Mouse (Mus musculus) sigmoid colon, adult 10 weeks (tissue): ENCODE measurements around the gene Clcn7. TPM values are rescaled to one million over a fixed set of nuclear protein-coding genes. Genes with fewer than 3 reads are reported as not detected.

Experiments
- polyA plus RNA-seq: library from polyadenylated mRNA; stranded (reverse); fragments of 350-450 nt; fragmentation: Illumina TruSeq; extraction: RNeasy Lipid Tissue Mini Kit (QIAGEN cat#74804); gene quantifications from one replicate; pipeline ENCODE4 v1.2.3, GENCODE M21; 2014; ENCODE audit warnings: low read depth, low replicate concordance

The Clcn7 gene
- polyA plus RNA-seq = 4.3 TPM

DNA sequence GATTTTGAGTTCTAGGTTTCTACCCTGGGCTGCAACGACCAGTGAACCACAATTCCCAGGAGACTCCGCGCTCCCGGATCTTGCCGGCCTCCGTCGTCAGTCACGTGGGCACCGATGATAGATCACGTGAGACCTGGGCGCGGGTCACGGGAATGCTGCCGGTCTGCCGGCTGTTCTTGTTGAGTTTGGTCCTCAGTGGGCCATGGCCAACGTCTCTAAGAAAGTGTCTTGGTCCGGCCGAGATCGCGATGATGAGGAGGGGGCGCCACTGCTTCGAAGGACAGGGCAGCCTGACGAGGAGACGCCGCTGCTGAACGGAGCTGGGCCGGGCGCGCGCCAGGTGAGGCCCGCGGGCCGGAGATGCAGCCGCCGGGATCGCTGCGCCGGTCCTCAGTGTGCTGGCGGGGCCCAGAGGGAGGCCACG lies at the start of gene Clcn7:
Gene Clcn7, plus strand, starts transcription at position 117 of the 424 bp plus-strand sequence.

DNA sequence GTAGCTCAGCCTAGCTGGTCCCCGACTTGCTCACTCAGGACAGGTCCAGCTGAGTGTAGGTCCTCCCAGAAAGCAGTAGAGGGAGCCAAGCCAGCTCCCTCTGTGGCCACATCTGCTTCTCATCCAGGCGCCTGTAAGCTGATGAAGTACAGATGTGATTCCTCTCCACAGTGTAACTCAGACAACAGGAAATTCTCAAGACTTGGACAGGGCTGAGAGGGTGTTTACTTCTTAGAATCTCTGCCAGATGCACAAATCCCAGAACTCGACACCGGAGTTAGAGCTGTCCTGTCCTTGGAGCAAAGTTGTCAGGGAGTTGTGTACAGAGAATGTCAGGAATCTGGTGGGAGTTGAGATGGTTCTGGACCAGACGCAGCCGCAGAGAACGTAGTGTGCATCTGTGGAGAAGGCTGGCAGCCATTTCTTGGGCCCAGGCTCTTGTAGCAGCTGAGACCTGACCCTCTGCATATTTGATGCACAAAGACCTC lies 49.7 kb upstream of the Clcn7 start, which contains the start of gene Tmem204:
Gene Tmem204, minus strand, starts transcription at position 148 of the 488 bp plus-strand sequence.

DNA sequence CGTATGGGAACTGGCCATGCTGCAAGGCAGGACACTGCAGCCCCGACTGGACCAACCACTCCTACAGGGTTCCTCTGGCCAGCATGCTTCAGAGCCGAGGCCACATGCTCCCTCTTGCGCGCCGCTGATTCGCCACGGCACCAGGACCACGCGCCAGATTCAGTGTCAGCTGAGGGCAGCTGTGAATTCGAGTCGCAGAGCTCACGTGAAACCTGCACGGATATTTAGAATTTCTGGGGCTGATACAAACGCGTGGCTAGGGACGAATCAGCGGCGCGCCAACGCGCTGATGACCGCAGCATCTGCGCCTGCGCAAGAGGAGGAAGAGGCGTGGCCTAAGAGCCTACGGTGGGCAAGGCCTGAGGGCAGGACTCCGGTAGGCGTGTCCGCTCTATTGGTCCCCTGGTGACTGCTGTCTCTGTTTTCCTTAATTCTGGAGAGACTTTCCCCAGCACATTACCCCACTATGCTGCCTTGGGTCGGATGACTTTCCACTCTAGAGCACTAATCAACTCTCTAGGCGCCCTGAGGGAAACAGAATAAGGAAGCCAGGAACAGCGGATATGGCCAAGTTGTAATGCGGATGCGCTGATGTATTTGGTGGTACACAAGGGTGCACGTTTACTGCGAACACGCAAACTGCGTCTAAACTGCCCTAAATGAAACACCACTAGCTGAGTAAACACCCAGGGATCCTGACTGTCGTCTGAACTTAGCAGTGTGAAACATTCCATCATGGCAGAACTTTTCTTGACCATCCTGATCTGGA lies 17.3 kb upstream of the Clcn7 start, which contains the start of gene Telo2:
Gene Telo2, minus strand, starts transcription at position 304 of the 769 bp plus-strand sequence.

DNA sequence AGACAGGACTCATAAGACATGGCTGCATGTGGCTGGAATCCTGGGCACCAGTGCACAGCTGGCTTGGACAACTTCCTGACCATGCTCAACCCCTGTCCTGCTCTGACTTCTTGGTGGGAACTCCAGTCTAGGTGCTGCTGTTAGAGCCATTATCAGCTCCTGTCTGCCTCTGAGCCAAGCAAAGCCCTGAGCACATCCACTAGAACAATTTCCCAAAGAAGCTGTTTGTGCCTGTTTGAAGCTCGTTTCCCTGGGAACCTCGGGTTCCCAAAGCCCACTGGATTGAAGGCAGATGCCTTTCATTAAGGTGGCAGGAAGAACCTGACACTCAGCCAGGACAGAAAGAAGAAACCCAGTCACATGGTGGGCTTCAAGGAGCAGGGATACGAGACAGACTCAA lies 12.8 kb upstream of the Clcn7 start, which contains the start of gene Ptx4:
Gene Ptx4, plus strand, starts transcription at position 355 of the 400 bp plus-strand sequence.

DNA sequence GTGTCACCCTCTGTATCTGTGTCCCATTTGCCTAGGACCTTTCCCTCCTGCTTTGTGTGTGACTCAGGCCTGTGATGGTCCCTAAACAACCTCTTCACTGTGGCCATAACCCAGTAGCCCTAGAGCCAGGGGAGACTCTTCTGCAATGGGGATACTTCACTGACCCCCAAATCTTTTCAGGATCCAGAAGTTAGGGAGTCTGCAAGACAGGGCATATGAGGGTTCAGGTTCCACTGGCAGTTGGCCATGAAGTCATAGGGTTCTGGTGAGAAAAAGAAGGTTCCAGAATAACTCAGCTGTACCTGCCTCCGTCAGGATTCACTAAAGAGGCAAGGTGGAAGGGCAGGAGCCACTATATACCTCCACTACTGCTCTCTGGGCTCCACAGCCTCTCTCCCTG lies 29.0 kb downstream of the Clcn7 start, which contains the start of gene Ccdc154:
Gene Ccdc154, plus strand, starts transcription at position 301 of the 400 bp plus-strand sequence.

DNA sequence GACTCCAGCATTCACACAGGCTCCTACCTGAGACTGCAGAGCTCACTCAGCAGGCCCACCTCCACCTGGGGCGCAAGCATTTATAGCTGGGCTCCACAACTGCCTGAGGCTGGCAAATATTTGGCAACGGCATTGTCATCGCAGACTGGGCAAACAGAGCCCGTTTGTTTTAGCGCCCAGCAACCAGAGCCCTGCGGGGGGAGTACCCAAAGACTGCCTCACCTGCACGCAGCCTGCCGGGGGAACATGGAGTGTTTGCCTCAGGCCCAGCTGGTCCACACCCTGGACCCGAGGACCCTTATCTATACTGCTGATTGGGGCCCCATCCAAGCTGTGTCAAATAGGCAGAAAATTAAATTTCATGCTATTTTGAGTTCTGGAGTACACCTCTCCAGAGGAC lies 42.2 kb downstream of the Clcn7 start, which contains the start of gene Gm38655:
Gene Gm38655, minus strand, starts transcription at position 61 of the 400 bp plus-strand sequence.

DNA sequence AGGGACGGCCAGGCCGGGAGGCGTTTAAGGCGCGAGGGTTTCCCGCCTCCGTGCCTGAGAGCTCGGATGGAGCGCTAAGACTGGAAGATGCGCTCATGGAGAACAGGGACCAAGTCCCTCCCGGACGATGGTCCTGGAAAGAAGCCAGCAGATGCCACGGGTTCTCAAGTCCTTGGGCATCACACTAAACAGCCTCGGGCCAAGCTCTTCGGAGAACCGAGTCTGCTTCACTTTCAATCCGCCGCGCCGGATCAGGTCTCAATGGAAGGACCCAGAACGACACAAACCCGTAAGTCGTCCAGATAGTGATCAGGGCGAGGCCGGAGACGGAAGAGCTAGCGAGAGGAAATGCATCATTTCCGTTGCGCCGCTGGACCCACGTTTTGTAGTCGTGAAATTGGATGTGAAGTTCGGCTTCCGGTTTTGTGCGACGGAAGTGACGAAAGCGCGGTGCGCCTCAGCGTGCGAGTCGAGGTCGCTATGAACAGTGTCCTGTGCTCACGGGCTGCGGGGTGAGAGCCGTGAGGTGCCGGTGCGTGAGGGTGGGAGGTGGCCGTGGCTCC lies 51.0 kb downstream of the Clcn7 start, which contains the start of gene BC003965:
Gene BC003965, plus strand, starts transcription at position 426 of the 563 bp plus-strand sequence.

DNA sequence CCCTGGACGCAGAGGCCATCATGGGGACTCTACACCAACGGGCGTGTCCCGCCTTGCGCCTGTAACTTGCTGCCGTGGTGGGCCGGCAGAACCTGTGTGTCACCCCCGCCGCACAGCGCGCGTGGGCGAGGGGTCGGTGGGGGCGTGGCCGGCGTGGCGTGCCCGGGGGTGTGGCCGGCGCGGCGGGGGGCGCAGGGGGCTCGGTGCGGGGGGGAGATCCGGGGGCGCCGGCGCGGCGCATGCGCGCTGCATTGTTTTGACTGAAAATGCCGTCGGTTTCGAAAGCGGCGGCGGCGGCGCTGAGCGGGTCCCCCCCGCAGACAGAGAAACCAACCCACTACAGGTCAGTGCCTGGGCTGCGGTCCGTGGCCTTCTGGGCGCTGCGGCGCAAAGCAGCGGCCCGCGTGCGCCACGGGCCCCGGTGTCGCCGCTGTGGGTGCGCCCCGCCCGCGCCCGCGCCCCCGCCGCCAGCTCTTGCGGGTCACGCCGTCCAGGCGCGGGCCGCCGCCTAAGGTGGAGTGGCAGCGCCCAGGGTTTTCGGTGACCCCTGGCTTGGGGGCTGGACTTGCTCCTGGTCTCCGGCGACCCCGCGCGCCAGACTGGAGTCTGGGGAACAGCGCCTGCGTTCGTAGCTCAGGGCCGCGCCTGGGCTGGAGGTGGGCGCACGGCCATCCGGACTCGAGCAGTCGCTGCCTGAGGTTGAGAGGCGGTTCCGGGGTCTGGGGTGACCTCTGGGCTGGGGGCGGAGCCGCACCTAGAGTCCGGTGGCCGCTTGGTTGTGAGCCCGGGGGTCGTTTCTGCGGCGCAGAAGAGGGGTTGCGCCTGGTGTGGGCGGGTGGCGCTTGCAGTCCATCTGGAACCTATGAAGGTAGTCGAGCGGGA lies 55.2 kb downstream of the Clcn7 start, which contains the start of gene Unkl:
Gene Unkl, plus strand, starts transcription at position 248 of the 882 bp plus-strand sequence.

Other genes starting within 250 kb of the Clcn7 start
- 2.7 TPM for gene Nubp2, start 247.0 kb upstream of the Clcn7 start, polyA plus RNA-seq
- gene Spsb3, start 246.7 kb upstream of the Clcn7 start, polyA plus RNA-seq = not detected
- 2.0 TPM for gene Eme2, start 238.3 kb upstream of the Clcn7 start, polyA plus RNA-seq
- gene Mrps34, start 238.3 kb upstream of the Clcn7 start, polyA plus RNA-seq = 1.8 TPM
- 1.0 TPM for gene Nme3, start 236.9 kb upstream of the Clcn7 start, polyA plus RNA-seq
- 7.2 TPM for gene Mapk8ip3, start 196.4 kb upstream of the Clcn7 start, polyA plus RNA-seq
- gene Jpt2, start 172.7 kb upstream of the Clcn7 start, polyA plus RNA-seq = 62.0 TPM
- 12.3 TPM for gene Cramp1l, start 117.6 kb upstream of the Clcn7 start, polyA plus RNA-seq
- 8.1 TPM for gene Ift140, start 117.3 kb upstream of the Clcn7 start, polyA plus RNA-seq
- gene Tmem204, start 49.8 kb upstream of the Clcn7 start, polyA plus RNA-seq = 2.8 TPM
- 3.0 TPM for gene Telo2, start 17.4 kb upstream of the Clcn7 start, polyA plus RNA-seq
- gene Ptx4, start 12.6 kb upstream of the Clcn7 start, polyA plus RNA-seq = not detected
- not detected for gene Ccdc154, start 29.1 kb downstream of the Clcn7 start, polyA plus RNA-seq
- not detected for gene Gm38655, start 42.1 kb downstream of the Clcn7 start, polyA plus RNA-seq
- gene BC003965, start 51.2 kb downstream of the Clcn7 start, polyA plus RNA-seq = 19.8 TPM
- gene Unkl, start 55.0 kb downstream of the Clcn7 start, polyA plus RNA-seq = 14.3 TPM
- 10.1 TPM for gene Gnptg, start 106.7 kb downstream of the Clcn7 start, polyA plus RNA-seq
- gene Tsr3, start 106.8 kb downstream of the Clcn7 start, polyA plus RNA-seq = 3.8 TPM
- gene Baiap3, start 123.0 kb downstream of the Clcn7 start, polyA plus RNA-seq = not detected
- gene Ube2i, start 141.2 kb downstream of the Clcn7 start, polyA plus RNA-seq = 216 TPM
- gene Prss34, start 165.0 kb downstream of the Clcn7 start, polyA plus RNA-seq = not detected
- gene Prss28, start 175.3 kb downstream of the Clcn7 start, polyA plus RNA-seq = not detected
- not detected for gene Prss29, start 185.3 kb downstream of the Clcn7 start, polyA plus RNA-seq
- gene Tpsab1, start 212.2 kb downstream of the Clcn7 start, polyA plus RNA-seq = not detected
- not detected for gene Tpsb2, start 232.9 kb downstream of the Clcn7 start, polyA plus RNA-seq
- 8.6 TPM for gene Tpsg1, start 235.9 kb downstream of the Clcn7 start, polyA plus RNA-seq